Mouse (Mus musculus) fibroblast of lung, adult 2 months (primary cell): Measurements from ENCODE around the gene Emb.

ENCODE experiments used
- DNase-seq: peaks from one replicate; pipeline ENCODE4 v3.0.0-alpha.2; 2011; ENCODE audit warnings: low read depth

The Emb gene

DNA sequence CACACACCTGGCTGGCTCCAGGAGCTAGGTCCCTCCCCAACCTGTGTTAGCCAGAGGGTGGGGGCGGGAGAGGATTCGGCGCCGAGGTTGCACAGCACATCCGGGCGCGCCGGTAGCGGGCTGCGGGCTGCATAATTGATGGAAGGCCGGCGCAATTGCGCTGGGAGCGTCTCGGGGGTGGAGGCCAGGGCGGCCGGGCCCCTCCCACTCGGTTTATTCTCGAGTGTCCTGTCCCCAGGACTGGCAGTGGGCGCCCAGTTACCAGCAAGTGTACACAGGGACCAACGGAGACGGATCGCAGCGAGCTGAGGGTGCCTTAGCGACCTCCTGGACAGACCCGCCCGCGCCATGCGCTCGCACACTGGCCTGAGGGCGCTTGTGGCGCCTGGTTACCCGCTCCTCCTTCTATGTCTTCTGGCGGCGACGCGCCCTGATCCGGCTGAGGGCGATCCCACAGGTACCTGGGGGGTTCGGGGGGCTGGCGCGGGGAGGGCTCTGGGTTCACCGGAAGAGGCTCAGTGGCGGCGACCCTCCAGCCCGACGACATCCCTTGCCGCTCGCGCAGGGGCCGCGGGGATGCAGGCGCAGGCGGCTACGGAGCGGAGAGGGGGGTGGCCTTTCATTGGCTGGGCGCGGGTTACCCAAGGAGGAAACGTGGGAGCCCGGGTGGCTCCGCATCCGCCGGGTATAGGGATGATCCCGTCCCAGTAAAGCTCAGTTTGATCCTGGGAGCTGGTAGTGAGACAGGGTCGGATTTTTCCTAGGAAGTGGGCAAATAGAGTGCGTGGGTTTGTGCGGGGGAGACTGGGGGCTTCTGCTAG is 12.4 kb downstream of the Emb start, which contains the start of gene Gm17509:
Gm17509 (minus strand) TSS at position 575 of the 821 bp plus-strand sequence.
- no peak for DNase-seq

- no peak for DNase-seq
Observed at GRCm38 (mm10) chr13:117223125-117223524, 14.8 kb downstream of the Emb start.

- DNase-seq: no peak
Observed at GRCm38 (mm10) chr13:117224901-117225300, 16.6 kb downstream of the Emb start.

DNA sequence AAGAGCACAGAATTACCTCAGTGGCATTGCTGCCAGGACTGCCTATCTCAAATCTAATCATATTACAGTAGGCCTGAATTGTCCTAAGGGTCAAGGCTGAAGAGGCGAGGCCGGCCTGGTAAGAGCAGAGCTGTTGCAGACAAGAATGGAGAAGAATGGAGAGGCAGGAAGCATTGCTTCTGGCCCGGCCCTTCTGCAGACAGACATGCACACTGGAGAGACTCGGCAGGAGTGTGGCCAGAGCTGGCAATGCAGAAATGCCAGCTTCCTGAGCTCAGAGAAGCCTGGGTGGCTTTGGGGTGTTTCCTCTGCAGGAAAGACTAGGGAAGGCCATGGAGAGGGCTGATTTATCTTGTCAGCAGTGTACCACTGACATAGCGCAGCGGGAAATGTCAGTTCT is 17.2 kb downstream of the Emb start:
- DNase-seq: no peak

GRCm38 (mm10) chr13:117230371-117231110 is 22.2 kb downstream of the Emb start:
- peak; percentile 93 for DNase-seq

DNA sequence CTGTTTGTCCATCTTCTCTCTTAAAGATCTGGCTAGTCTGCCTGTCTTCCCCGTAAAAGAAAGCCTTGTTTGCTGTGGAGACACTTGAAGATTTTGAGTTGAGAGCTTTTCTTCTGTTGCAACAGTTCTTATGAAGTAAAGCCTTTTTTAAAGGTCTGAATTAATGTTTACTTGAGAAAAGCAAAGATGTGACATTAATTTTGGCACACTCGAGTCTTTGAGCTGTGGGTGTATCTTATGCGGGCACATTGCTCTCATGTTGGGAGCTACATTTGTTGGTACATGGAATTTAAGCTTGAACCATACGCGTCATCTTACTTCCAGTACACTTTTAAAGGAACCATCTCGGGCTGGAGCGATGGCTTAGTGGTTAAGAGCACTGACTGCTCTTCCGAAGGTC is 25.5 kb downstream of the Emb start:
- DNase-seq: no peak

- DNase-seq: no peak
Observed at GRCm38 (mm10) chr13:117234486-117234885, 26.1 kb downstream of the Emb start.

- no peak for DNase-seq
Observed at GRCm38 (mm10) chr13:117235530-117236212, 27.3 kb downstream of the Emb start.

DNA sequence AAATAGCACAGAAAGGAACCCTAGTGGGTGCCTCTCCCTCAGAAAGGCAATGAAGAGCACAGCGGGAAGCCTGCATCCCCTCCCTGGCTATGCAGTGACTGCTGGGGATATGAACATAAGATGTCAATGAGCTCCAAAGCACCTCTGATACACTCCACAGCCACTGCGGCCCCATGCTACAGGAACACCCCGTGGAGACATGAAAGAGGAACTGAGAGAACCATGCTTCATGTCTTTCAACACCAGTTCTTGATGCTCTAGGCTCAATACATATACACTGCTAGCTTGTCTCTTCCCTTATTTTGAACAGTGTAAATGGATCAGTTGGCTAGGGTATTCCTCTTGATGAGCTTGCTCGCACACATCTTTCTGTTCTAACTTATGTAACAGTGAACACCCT is 28.8 kb downstream of the Emb start:
- DNase-seq: no peak

GRCm38 (mm10) chr13:117242063-117242462 is 33.7 kb downstream of the Emb start:
- DNase-seq: no peak

DNA sequence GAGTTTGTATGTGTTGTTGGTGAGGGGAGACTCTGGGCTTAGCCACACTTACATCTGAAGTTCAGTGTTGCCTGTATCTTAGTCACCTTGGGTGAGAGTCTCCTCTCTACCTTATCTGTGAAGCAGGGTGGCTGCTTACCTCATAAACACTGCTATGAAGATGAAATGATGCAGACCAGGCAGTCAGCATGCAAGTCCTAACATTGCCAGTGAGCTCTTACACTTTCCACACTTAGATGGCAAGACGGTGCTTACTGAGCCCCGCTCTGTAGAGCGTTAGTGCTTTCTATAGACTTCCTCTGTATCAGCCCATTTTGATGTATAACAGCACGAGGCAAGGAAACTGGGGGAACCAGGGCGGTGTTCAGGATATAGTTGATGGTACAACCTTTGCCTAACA is 34.3 kb downstream of the Emb start:
- no peak for DNase-seq

GRCm38 (mm10) chr13:117260704-117261103 is 52.4 kb downstream of the Emb start:
- no peak for DNase-seq

DNA sequence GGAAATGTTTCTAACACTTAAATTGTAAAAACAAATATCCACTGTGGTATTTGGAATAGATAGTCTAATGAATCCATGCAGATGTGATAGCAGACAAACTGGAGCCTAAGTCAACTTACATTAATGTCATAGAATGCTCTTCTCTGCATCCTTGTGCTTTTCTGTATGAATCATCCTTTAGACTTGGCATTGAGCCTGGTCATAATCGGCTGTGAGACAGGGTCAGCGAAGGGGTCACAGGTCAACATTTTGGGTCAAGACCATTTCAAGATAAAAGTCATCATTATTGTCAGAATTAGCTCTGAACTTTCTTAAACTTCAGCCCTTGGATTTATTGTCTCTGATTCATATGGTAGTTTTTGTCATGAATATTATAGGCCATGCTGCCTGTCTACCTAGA is 57.8 kb downstream of the Emb start:
- no peak for DNase-seq

DNA sequence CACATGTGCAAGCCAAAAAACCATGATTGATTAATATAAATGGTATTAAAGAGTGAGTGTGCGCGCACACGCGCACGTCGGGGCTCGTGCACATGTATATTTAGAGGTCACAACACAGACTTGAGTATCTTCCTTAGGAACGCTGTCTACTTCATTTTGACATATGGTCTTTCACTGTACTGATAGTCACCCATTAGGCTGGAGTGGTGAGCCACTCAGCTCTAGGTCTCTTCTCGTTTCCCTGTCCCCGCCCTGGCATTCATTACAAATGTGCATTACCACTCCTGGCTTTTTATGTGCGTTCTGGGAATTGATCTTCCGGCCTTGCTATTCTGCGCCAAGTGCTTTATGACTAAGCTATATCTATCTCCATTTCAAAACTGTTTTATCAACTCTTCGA is 59.6 kb downstream of the Emb start:
- no peak for DNase-seq

GRCm38 (mm10) chr13:117284036-117284435 is 75.7 kb downstream of the Emb start:
- no peak for DNase-seq

DNA sequence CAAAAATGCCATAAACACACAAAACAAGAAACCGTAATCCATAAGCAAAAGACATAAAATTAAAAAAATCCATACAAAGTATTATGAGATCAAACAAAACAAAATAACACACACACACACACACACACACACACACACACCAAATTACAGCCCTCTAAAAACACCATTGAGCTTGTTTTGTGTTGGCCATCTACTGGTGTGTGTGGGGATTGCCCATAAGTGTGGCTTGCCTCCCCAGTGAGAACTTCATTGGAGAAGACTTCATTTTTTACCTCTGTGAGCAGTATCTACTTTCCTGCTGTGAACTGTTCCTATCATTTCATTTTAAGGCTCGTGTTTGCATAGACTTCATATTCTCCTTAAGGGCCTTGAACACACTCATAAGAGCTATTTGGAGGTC is 78.6 kb downstream of the Emb start:
- no peak for DNase-seq

DNA sequence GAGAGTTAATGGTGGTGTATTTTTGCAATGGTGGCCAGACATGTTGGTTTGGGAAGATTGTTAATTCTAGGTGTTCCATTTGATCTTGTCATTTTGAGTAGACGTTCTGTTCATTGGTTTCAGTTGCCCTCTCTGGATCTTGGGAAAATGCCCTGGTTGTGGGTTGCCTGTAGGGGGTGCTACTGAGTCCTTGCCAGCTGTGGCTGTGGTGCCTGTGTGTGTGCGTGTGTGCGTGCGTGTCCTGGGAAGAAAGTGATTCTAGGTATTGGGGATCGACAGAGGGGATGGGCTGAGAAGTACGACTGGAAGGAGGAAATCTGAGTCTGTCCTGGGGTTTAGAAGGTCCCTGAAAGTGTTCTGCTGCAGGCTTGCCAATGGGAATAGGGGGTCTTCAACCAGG is 79.1 kb downstream of the Emb start:
- DNase-seq: no peak

- DNase-seq: peak; percentile 37
Observed at GRCm38 (mm10) chr13:117289494-117290270, 81.3 kb downstream of the Emb start.

- DNase-seq: peak; percentile 56
Observed at GRCm38 (mm10) chr13:117311446-117312225, 103.3 kb downstream of the Emb start.
